Mouse (Mus musculus): ENCODE data around the gene Pom121.

Pom121 gene

GRCm38 (mm10) chr5:135368312-135368711 is 26.0 kb downstream of the Pom121 start:
- no peak for DNase-seq (ENCODE audit: low spot score)

- peak; percentile 33 for DNase-seq (ENCODE audit: low spot score)
Observed at GRCm38 (mm10) chr5:135367841-135368240, 26.5 kb downstream of the Pom121 start.

GRCm38 (mm10) chr5:135363540-135363939 is 30.8 kb downstream of the Pom121 start:
- DNase-seq (ENCODE audit: low spot score), result no peak

- no peak for DNase-seq (ENCODE audit: low spot score)
Observed at GRCm38 (mm10) chr5:135362572-135362971, 31.8 kb downstream of the Pom121 start.

DNA sequence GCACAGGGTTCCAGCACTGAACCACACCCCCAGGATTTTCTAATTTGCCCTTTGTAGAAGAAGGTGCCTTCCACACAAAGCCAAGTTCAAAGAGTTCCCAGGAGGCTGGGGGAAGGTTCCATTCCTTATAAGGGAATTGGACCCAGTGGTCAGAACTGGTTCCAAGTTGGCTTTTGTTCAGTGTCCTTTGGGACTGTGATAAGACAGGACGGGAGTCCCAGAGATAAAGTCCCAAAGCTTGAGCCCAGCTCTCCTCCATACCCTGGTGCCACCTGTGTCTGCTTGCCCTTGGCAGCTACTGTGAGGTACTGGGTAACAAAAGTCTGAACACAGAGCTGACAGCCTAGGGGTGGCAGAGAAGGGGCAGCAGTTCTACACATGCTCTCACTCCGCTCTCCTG is 34.6 kb downstream of the Pom121 start:
- no peak for DNase-seq (ENCODE audit: low spot score)

GRCm38 (mm10) chr5:135357556-135357955 is 36.8 kb downstream of the Pom121 start:
- DNase-seq (ENCODE audit: low spot score), result no peak

DNA sequence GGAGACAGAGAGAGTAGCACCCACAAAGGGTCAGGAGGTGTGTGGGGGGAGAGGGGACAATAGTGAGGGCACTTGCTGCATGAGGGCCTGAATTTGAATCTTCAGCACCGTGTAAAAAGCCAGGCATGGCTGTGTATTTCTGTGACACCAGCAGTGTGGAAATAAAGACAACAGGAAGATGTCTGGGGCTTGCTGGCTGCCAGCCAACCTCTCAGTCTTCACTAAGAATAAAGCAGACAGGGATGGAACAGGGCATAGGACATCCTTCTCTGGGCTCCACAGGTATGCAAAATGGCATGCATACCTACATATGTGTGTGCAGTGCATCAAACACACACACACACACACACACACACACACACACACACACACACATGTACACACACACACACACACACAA is 38.3 kb downstream of the Pom121 start:
- DNase-seq (ENCODE audit: low spot score), result no peak

GRCm38 (mm10) chr5:135353564-135353963 is 40.8 kb downstream of the Pom121 start:
- no peak for DNase-seq (ENCODE audit: low spot score)

- DNase-seq (ENCODE audit: low spot score), result no peak
Observed at GRCm38 (mm10) chr5:135352995-135353394, 41.4 kb downstream of the Pom121 start, which contains the start of gene Trim50. Gene Trim50 (plus strand): TSS chr5:135353295.

DNA sequence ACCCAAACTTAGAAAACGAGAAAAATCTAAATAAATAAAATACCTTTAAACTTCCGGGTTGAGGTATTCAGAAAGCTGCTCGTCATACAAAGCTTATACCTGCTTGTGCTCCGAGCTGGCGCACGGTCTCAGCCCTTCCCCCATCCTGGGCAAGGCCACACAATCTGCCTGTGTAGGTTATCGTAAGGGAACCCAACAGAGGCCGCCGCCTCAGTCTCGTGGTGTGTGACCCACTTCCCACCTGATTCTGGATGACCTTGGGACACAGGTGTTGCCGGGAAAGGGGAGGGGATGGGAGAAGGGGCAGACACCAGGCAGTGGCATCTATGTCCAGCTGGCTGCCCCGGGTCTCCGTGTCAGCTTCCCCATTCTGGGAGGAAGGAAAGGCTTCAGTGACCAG is 42.7 kb downstream of the Pom121 start:
- DNase-seq (ENCODE audit: low spot score), result no peak

DNA sequence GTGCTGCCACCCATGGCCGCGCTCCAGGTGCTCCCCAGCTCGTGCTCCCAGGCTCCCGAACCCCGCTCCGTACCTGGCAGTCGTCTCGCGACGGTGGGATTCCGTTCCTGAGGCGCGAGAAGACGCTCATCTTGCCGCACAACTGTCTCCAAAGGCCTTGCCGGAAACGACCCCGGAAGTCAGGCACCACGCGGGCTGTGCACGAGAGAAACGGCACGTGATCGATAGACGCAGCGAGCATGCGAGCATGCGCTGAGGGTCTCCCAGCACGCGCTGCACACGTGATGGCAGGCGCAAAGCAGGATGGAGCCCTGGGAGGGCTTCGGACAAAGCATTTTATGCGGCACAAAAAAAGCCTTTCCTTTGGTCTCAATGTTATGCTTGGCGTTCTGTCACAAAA is 44.5 kb downstream of the Pom121 start, which contains the start of gene Fkbp6:
Gene Fkbp6, minus strand, starts transcription at position 183 of the 400 bp plus-strand sequence.
- DNase-seq (ENCODE audit: low spot score), result no peak

DNA sequence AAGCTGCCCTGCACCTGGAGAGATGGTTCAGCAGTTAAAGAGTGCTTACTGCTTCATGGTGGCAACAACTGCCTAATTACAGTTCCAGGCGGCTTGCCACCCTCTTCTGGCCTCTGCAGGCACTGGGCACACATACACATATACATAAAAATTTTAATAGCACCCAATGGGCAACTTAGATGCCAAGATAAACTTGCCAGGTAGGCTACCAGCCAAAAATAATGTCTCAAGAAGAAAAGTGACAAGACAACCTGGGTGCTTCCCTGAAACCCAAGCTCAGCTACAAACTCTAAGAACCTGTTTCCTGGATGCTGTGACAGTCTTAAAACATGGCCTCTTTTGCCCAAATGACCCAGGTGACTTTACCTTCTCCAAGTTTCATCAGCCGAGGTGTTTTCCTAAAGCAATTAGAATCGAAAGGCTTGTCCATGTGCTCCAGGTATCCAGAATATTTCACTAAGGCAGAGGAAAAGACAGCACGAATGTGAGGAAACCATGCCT is 46.8 kb downstream of the Pom121 start:
- DNase-seq (ENCODE audit: low spot score), result no peak

GRCm38 (mm10) chr5:135346430-135346829 is 47.9 kb downstream of the Pom121 start:
- DNase-seq (ENCODE audit: low spot score), result no peak

- DNase-seq (ENCODE audit: low spot score), result no peak
Observed at GRCm38 (mm10) chr5:135345989-135346388, 48.4 kb downstream of the Pom121 start.

GRCm38 (mm10) chr5:135337575-135337974 is 56.8 kb downstream of the Pom121 start:
- DNase-seq (ENCODE audit: low spot score), result no peak

DNA sequence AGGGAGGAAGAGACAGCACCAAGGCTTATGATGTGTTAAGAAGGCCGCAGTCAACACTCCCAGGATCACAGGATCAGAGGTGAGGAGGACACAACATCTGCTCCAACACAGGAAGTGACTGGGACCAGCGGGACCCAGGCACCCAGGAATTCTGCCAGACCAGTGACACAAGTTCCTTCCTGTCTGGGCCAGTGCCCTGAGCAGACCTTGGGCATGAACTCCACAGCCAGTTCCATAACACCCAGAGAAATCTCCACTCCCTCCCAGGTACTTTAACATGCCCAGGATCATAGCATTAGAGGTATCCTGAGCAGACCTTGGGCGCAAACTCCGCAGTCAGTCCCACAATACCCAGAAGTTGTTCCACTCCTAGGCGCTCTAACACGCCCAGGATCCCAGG is 63.2 kb downstream of the Pom121 start:
- DNase-seq (ENCODE audit: low spot score), result no peak

DNA sequence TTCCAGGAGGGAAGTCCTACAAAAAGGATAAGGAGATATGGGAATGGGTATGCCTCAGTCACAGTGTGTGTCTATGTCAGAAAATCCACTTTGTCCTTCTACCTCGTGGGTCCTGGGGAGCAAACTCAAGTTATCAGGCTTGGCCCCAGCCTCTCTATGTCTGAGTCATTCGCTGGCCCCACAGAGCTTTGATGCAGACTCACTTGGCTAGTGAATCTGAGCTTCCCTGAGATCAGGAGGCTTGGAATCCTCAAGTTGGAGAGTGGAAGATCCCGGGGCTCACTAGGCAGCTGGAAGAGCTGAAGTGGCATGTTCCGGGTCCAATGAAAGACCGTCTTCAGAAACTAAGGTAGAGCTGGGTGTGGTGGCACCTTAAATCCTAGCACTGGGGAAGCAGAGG is 64.1 kb downstream of the Pom121 start:
- no peak for DNase-seq (ENCODE audit: low spot score)

- DNase-seq (ENCODE audit: low spot score), result no peak
Observed at GRCm38 (mm10) chr5:135329471-135329870, 64.9 kb downstream of the Pom121 start.

Measured in layer of hippocampus, adult 9-10 months (tissue).